In the genomic region with DNA sequence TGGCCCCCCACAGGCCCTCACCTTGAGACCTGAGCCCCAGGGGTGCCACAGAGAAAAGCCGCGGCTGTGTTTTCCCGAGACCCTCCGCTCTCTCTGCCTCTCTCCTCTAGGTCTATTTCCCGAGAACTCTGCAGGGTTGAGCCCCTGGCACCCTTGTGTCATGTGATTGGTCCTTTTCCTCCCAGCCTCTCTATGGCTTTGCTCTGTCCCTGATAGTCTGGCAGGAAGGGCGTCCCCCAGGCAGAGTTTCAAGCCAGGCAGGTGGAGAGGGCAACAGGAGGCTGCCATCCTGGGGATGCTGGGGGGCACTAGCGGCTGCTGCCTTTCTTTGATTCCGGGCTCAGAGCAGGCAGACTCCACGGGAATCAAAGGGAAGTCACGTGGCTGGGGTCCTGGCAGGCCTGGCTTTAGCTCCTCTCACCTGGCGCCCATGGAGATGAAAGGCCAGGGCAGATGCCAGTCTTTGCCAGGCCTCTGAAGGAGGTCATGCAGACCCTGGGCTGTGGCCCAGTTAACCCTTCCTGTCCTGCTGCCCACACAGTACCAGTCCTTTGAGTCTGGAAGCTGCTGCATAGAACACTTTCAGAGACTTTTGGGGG, we compare ENCODE assay signal across 13 mouse cellular contexts. TPM values are rescaled to one million over a fixed set of nuclear protein-coding genes. Genes with fewer than 3 reads are reported as not detected.
DNase-seq lines count a peak whose midpoint lies in the region; ATAC-seq and TF ChIP-seq lines count a peak whose summit lies in the region.
"Had no signal": no experiment of that assay in that cellular context is flagged by ENCODE, and none has a peak within 500 bp of the region (broad histone marks: within the 10 kb centered on the region; RNA-seq: fewer than 3 reads in every experiment).

No protein-coding gene starts in this region.

- peak overlapping the region; percentile 25 for H3K4me2 ChIP-seq in forebrain, embryonic 16.5 days (ENCODE audit: low read length)
- H3K4me2 ChIP-seq: heart, embryonic 15.5 days; limb, embryonic 13.5 days; lung, embryonic 14.5 days had no signal

- no peaks in the 10 kb centered on the region for H3K9me3 ChIP-seq in forebrain, embryonic 16.5 days (ENCODE audit: control insufficient read depth, low read length)
- no peaks in the 10 kb centered on the region for H3K9me3 ChIP-seq in midbrain, embryonic 10.5 days (replicated peaks)
- H3K9me3 ChIP-seq: heart, embryonic 15.5 days; limb, embryonic 13.5 days had no signal

- no peaks in the 10 kb centered on the region for H3K36me3 ChIP-seq in forebrain, embryonic 16.5 days (ENCODE audit: control insufficient read depth, insufficient read depth)
- no peaks in the 10 kb centered on the region for H3K36me3 ChIP-seq in midbrain, embryonic 10.5 days
- H3K36me3 ChIP-seq: heart, embryonic 15.5 days; limb, embryonic 13.5 days had no signal

- WGBS in forebrain, embryonic 16.5 days = 2% methylated on average over 11 of the region's 11 CpGs
- 3% methylated on average over 11 of the region's 11 CpGs for WGBS in midbrain, embryonic 10.5 days

- H3K4me1 ChIP-seq in forebrain, embryonic 16.5 days (replicated peaks; ENCODE audit: control insufficient read depth, insufficient read depth, low read length) = peaks cover 27% of the 10 kb centered on the region
- H3K4me1 ChIP-seq in midbrain, embryonic 10.5 days = peaks cover 53% of the 10 kb centered on the region

- no peak overlapping the region for H3K27ac ChIP-seq in forebrain, embryonic 16.5 days (ENCODE audit: low read length)
- 0 out of 2 replicates have a peak overlapping the region, but pooled peaks have one; percentile 18 for H3K27ac ChIP-seq in midbrain, embryonic 10.5 days (replicated peaks)
- H3K27ac ChIP-seq: heart, embryonic 15.5 days; limb, embryonic 13.5 days had no signal

- H3K4me3 ChIP-seq in forebrain, embryonic 16.5 days (replicated peaks; ENCODE audit: low read length) = no peak overlapping the region
- peak overlapping the region; percentile 24; the same call in 1 of the 2 replicates for H3K4me3 ChIP-seq in midbrain, embryonic 10.5 days
- H3K4me3 ChIP-seq: heart, embryonic 15.5 days; limb, embryonic 13.5 days had no signal

- no peak for TF ChIP-seq CTCF in brain, embryonic 14.5 days (IDR thresholded peaks at IDR 0.05; ENCODE audit: borderline replicate concordance, extremely low read depth, insufficient read depth, insufficient read length)

- peak; percentile 63 for DNase-seq in brain, embryonic 14.5 days (ENCODE audit: low read depth)
- peak; percentile 89 for DNase-seq in cerebellum, adult 9-10 months
- no peak for DNase-seq in midbrain, embryonic 10.5 days (ENCODE audit: low spot score)
- no peak for DNase-seq in frontal cortex, postnatal 10 days (ENCODE audit: low spot score in 2 of 2)
- DNase-seq in right cerebral cortex, adult 18-20 months = no peak
- no peak for DNase-seq in urinary bladder, adult 18-20 months (ENCODE audit: low spot score in 2 of 2)
- DNase-seq: gastrocnemius, postnatal 25 days; kidney, adult 18-20 months; lung, embryonic 14.5 days had no signal

- H3K9ac ChIP-seq in forebrain, embryonic 16.5 days (replicated peaks; ENCODE audit: low read depth, low read length) = peak overlapping the region; percentile 44; the same call in 1 of the 2 replicates
- H3K9ac ChIP-seq: heart, embryonic 15.5 days; limb, embryonic 13.5 days; lung, embryonic 14.5 days had no signal

- 0 out of 2 replicates have a peak, but pooled peaks have one; percentile 29 for ATAC-seq in forebrain, embryonic 16.5 days
- no peak for ATAC-seq in monocyte, adult 5-6 weeks (replicated peaks; ENCODE audit: insufficient number of reproducible peaks, low FRiP score, low TSS enrichment, poor library complexity, severe bottlenecking)

- peaks cover 54% of the 10 kb centered on the region for H3K27me3 ChIP-seq in forebrain, embryonic 16.5 days (replicated peaks; ENCODE audit: control insufficient read depth, insufficient read depth, low read length)
- peaks cover 100% of the 10 kb centered on the region for H3K27me3 ChIP-seq in midbrain, embryonic 10.5 days (ENCODE audit: low read depth, poor library complexity, severe bottlenecking)

- no peak for TF ChIP-seq POLR2A in brain, embryonic 14.5 days (IDR thresholded peaks at IDR 0.05; ENCODE audit: borderline replicate concordance, extremely low read depth, insufficient read depth, insufficient read length, poor library complexity, severe bottlenecking)

RNA-seq across cellular contexts. Expression of a gene that starts 8.6 kb away (rescaled TPM):
- polyA plus RNA-seq in brain, embryonic 14.5 days (2012; rRNA removed) = 14.7 and 25.7 TPM in 2 replicates
- 3.7 and 5.6 TPM in 2 replicates for polyA plus RNA-seq in forebrain, embryonic 16.5 days (2015; fragmentation: Nextera tagmentation; extraction: Ambion mirVana)
- 3.9 and 7.1 TPM in 2 replicates for polyA plus RNA-seq in midbrain, embryonic 10.5 days (2016; fragmentation: Nextera tagmentation; extraction: Ambion mirVana)
- total RNA-seq in monocyte, adult 5-6 weeks (2017) = 0.57 to 8.1 TPM (median 2.1 TPM) in 3 replicates

RNA-seq across cellular contexts. Expression of a gene that starts 44.4 kb away (rescaled TPM):
- polyA plus RNA-seq in brain, embryonic 14.5 days (2012; rRNA removed) = 62.3 and 78.7 TPM in 2 replicates
- 60.3 and 62.4 TPM in 2 replicates for polyA plus RNA-seq in forebrain, embryonic 16.5 days (2015; fragmentation: Nextera tagmentation; extraction: Ambion mirVana)
- 72.8 and 73.0 TPM in 2 replicates for polyA plus RNA-seq in midbrain, embryonic 10.5 days (2016; fragmentation: Nextera tagmentation; extraction: Ambion mirVana)
- total RNA-seq in monocyte, adult 5-6 weeks (2017) = 40.2 to 52.6 TPM (median 47.2 TPM) in 3 replicates

Comparison
In these comparisons a context has a peak if more than half of its experiments do, and no peak if none do; other contexts are left out.
1. DNase-seq: peak in brain, embryonic 14.5 days (single experiment) and cerebellum, adult 9-10 months (single experiment); none in midbrain, embryonic 10.5 days (single experiment), frontal cortex, postnatal 10 days (0 of 2), right cerebral cortex, adult 18-20 months (single experiment) and urinary bladder, adult 18-20 months (0 of 2).